Mouse (Mus musculus) cerebellum, adult 2 months (tissue): ENCODE data around the gene Eef1akmt2.

ENCODE experiments used
- CTCF ChIP-seq: fragments of 200-500 bp; IDR thresholded peaks from 2 replicates; pipeline ENCODE4 v1.5.1; 2011; ENCODE audit warnings: low read depth, mild to moderate bottlenecking, control low read depth, low read length, moderate library complexity, borderline replicate concordance; ENCODE audit not compliant: insufficient read depth
- POLR2A ChIP-seq: fragments of 200-500 bp; IDR thresholded peaks from 2 replicates; pipeline ENCODE4 v1.6.1; 2011; ENCODE audit warnings: low read length, control low read depth, borderline replicate concordance; ENCODE audit not compliant: insufficient read depth

DNA sequence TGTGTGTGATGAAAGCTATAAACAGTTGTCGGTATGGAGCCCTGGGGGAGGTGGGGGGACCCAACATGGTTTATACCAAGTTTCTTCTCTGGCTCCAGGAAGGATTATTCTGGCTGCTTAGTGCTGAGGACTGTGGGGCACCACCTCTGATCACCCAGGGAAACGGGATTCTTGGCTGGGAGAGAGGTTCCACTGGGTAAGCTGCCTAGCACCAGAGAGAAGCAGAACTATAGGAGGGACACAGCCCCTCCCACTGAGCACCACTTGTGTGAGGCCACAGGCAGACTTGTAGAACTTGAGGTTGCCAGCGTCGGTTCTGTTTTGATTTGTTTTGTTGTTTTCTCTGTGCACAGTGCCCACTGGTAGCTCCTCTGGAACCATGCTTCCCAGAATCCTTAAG, 1.5 kb upstream of the Eef1akmt2 start:
- TF ChIP-seq CTCF (no peak), POLR2A (no peak)
